Mouse (Mus musculus): ENCODE results near the gene Prkar2a.
"Not testable (repeated sequence)": the region's sequence is repeated elsewhere in the genome, so short reads cannot be mapped to it uniquely, and the experiment has no call there.

The Prkar2a gene

GRCm38 (mm10) chr9:108689106-108689505, at the start of gene Prkar2a:
Gene Prkar2a (plus strand): TSS chr9:108689314.
- DNase-seq: no peak

GRCm38 (mm10) chr9:108639825-108640224, 49.3 kb upstream of the Prkar2a start:
- DNase-seq: no peak

- no peak for DNase-seq
Measured at GRCm38 (mm10) chr9:108648166-108648565, 40.9 kb upstream of the Prkar2a start.

- peak; percentile 94 for DNase-seq
Measured at GRCm38 (mm10) chr9:108648611-108649560, 40.2 kb upstream of the Prkar2a start, which contains the start of gene Arih2. Gene Arih2 (minus strand): TSS chr9:108649386.

- DNase-seq: no peak
Measured at GRCm38 (mm10) chr9:108649561-108650440, 39.3 kb upstream of the Prkar2a start.

GRCm38 (mm10) chr9:108654566-108655464, 34.3 kb upstream of the Prkar2a start:
- DNase-seq: no peak

- not testable (repeated sequence) for DNase-seq
Measured at GRCm38 (mm10) chr9:108655865-108656264, 33.2 kb upstream of the Prkar2a start.

- DNase-seq: peak; percentile 63
Measured at GRCm38 (mm10) chr9:108661677-108662612, 27.2 kb upstream of the Prkar2a start, which contains the start of gene Slc25a20. Gene Slc25a20 (plus strand): TSS chr9:108662088.

- no peak for DNase-seq
Measured at GRCm38 (mm10) chr9:108662660-108663059, 26.5 kb upstream of the Prkar2a start.

GRCm38 (mm10) chr9:108669875-108670274, 19.2 kb upstream of the Prkar2a start:
- no peak for DNase-seq

GRCm38 (mm10) chr9:108673151-108673550, 16.0 kb upstream of the Prkar2a start:
- DNase-seq: no peak

GRCm38 (mm10) chr9:108680026-108680425, 9.1 kb upstream of the Prkar2a start:
- DNase-seq: no peak

GRCm38 (mm10) chr9:108686475-108686887, 2.6 kb upstream of the Prkar2a start:
- DNase-seq: no peak

- DNase-seq: no peak
Measured at GRCm38 (mm10) chr9:108687181-108687580, 1.9 kb upstream of the Prkar2a start.

- no peak for DNase-seq
Measured at GRCm38 (mm10) chr9:108687686-108688085, 1.4 kb upstream of the Prkar2a start.

- no peak for DNase-seq
Measured at GRCm38 (mm10) chr9:108688451-108688850, 663 bp upstream of the Prkar2a start.

GRCm38 (mm10) chr9:108689993-108690392, 879 bp downstream of the Prkar2a start:
- DNase-seq: no peak

- DNase-seq: no peak
Measured at GRCm38 (mm10) chr9:108690914-108691313, 1.8 kb downstream of the Prkar2a start.

- DNase-seq: no peak
Measured at GRCm38 (mm10) chr9:108691371-108691770, 2.3 kb downstream of the Prkar2a start.

- DNase-seq: peak; percentile 91
Measured at GRCm38 (mm10) chr9:108691846-108692225, 2.7 kb downstream of the Prkar2a start.
